Mouse (Mus musculus) heart, postnatal 0 days (tissue): Measurements from ENCODE around the gene Cyp27b1. TPM values are rescaled to one million over a fixed set of nuclear protein-coding genes. Genes with fewer than 3 reads are reported as not detected.
"Not testable (repeated sequence)": the region's sequence is repeated elsewhere in the genome, so short reads cannot be mapped to it uniquely, and the experiment has no call there.

ENCODE experiments used
- ATAC-seq: fragments of 200-750 bp; cut with Nextera tagmentation; 2 replicates; pipeline ENCODE4 v1.8.0; 2017; ENCODE audit warnings: low read depth, moderate number of reproducible peaks, moderate library complexity; ENCODE audit not compliant: insufficient read depth
- DNase-seq: peaks from one replicate; pipeline ENCODE4 v3.0.0-alpha.2; 2016; ENCODE audit warnings: low spot score
- H3K27ac ChIP-seq: fragments of 300-500 bp; sonication (generic); 2 replicates; pipeline ENCODE4 v1.5.1; 2014; ENCODE audit warnings: low read depth, mild to moderate bottlenecking
- H3K27me3 ChIP-seq: fragments of 300-500 bp; sonication (generic); 2 replicates; pipeline ENCODE4 v1.6.1; 2014; ENCODE audit warnings: low read length, mixed read lengths; ENCODE audit not compliant: control insufficient read depth, insufficient read depth
- H3K36me3 ChIP-seq: fragments of 300-500 bp; sonication (generic); replicated peaks from 2 replicates; pipeline ENCODE4 v1.6.1; 2014; ENCODE audit warnings: low read length, mixed read lengths; ENCODE audit not compliant: control insufficient read depth, insufficient read depth
- H3K4me1 ChIP-seq: fragments of 300-500 bp; sonication (generic); 2 replicates; pipeline ENCODE4 v1.6.1; 2014; ENCODE audit warnings: antibody characterized with exemption; ENCODE audit not compliant: control insufficient read depth, insufficient read depth
- H3K4me2 ChIP-seq: fragments of 300-500 bp; sonication (generic); 2 replicates; pipeline ENCODE4 v1.6.1; 2014; ENCODE audit warnings: low read depth, mild to moderate bottlenecking, low read length, moderate library complexity
- H3K4me3 ChIP-seq: fragments of 300-500 bp; sonication (generic); 2 replicates; pipeline ENCODE4 v1.5.1; 2014; ENCODE audit warnings: low read depth, low read length
- H3K9ac ChIP-seq: fragments of 300-500 bp; sonication (generic); replicated peaks from 2 replicates; pipeline ENCODE4 v1.6.1; 2014; ENCODE audit warnings: low read depth, low read length, mixed read lengths
- H3K9me3 ChIP-seq: fragments of 300-500 bp; sonication (generic); replicated peaks from 2 replicates; pipeline ENCODE4 v1.6.1; 2016; ENCODE audit warnings: low read length; ENCODE audit not compliant: control insufficient read depth
- CTCF ChIP-seq: IDR thresholded peaks from 2 replicates; pipeline ENCODE4 v1.5.1; 2016; ENCODE audit warnings: antibody characterized with exemption, control low read depth, low read depth
- EP300 ChIP-seq: IDR thresholded peaks from 2 replicates; pipeline ENCODE4 v1.6.1; 2016; ENCODE audit warnings: antibody characterized with exemption, low read depth
- WGBS: fragments of 180-500 bp; shearing (Covaris S2); extraction: QIAGEN DNeasy Blood & Tissue Kit; methylation state at CpG from one replicate; pipeline ENCODE4 v1.1.7; 2014; 5-methylcytosine and 5-hydroxymethylcytosine counted together
- polyA plus RNA-seq: library from polyadenylated mRNA; unstranded; fragments of >200 nt; fragmentation: Nextera tagmentation; extraction: Ambion mirVana; gene quantifications from 2 replicates; pipeline ENCODE4 v1.2.1, GENCODE M21; 2015
- total RNA-seq: library from RNA; depleted of rRNA; stranded (reverse); fragments of >200 nt; gene quantifications from 2 replicates; pipeline ENCODE4 v1.2.3, GENCODE M21; 2014; ENCODE audit warnings: low replicate concordance

Gene Cyp27b1
- total and polyA plus RNA-seq, 2 experiments from 2014 or later: 0.08 TPM; not detected in 1

GRCm38 (mm10) chr10:127059174-127059967 lies 11.3 kb downstream of the Cyp27b1 start:
- 1% methylated on average over 29 of the region's 92 CpGs for WGBS
- TF ChIP-seq EP300: no peak
- TF ChIP-seq CTCF: no peak
- H3K4me1 ChIP-seq: peaks cover 2% of the 10 kb centered on the region; the same call in 1 of the 2 replicates
- DNase-seq (no peak), ATAC-seq (no peak)
- no peaks in the 10 kb centered on the region for H3K36me3 ChIP-seq
- H3K4me3 ChIP-seq: peak overlapping the region; percentile 76
- H3K4me2 ChIP-seq: peak overlapping the region; percentile 100
- no peaks in the 10 kb centered on the region for H3K9me3 ChIP-seq
- peaks cover 17% of the 10 kb centered on the region for H3K27me3 ChIP-seq
- no peak overlapping the region for H3K27ac ChIP-seq
- peak overlapping the region; percentile 59 for H3K9ac ChIP-seq

GRCm38 (mm10) chr10:127059968-127060916 lies 12.2 kb downstream of the Cyp27b1 start, which contains the start of gene March9:
Gene March9, minus strand, starts transcription at chr10:127060184.
- WGBS: 2% methylated on average over 47 of the region's 72 CpGs
- H3K27me3 ChIP-seq: peaks cover 17% of the 10 kb centered on the region
- peaks cover 7% of the 10 kb centered on the region for H3K4me1 ChIP-seq
- no peak within 1 kb of the TSS for H3K27ac ChIP-seq
- peak within 1 kb of the TSS; percentile 59 for H3K9ac ChIP-seq
- no peaks in the 10 kb centered on the region for H3K9me3 ChIP-seq
- peak within 1 kb of the TSS; percentile 76 for H3K4me3 ChIP-seq
- ATAC-seq (no peak), DNase-seq (no peak)
- peaks cover 7% of the 10 kb centered on the region for H3K36me3 ChIP-seq
- H3K4me2 ChIP-seq: peak within 1 kb of the TSS; percentile 100
- TF ChIP-seq CTCF: no peak

GRCm38 (mm10) chr10:127061085-127061484 lies 13.0 kb downstream of the Cyp27b1 start:
- Histone ChIP-seq H3K27ac (no peak overlapping the region), H3K4me1 (peaks cover 7% of the 10 kb centered on the region), H3K4me3 (no peak overlapping the region), H3K4me2 (no peak overlapping the region), H3K27me3 (peaks cover 17% of the 10 kb centered on the region), H3K9me3 (no peaks in the 10 kb centered on the region), H3K9ac (no peak overlapping the region), H3K36me3 (peaks cover 15% of the 10 kb centered on the region)
- WGBS: 45% methylated on average over 5 of the region's 5 CpGs
- TF ChIP-seq EP300 (no peak), CTCF (no peak)
- DNase-seq: no peak
- ATAC-seq: no peak

- TF ChIP-seq EP300 (no peak), CTCF (no peak)
- no peak overlapping the region for H3K4me2 ChIP-seq
- H3K4me3 ChIP-seq: no peak overlapping the region
- no peaks in the 10 kb centered on the region for H3K9me3 ChIP-seq
- no peak for DNase-seq
- peaks cover 17% of the 10 kb centered on the region for H3K27me3 ChIP-seq
- peaks cover 7% of the 10 kb centered on the region for H3K4me1 ChIP-seq
- H3K9ac ChIP-seq: no peak overlapping the region
- ATAC-seq: no peak
- H3K27ac ChIP-seq: no peak overlapping the region
- H3K36me3 ChIP-seq: peaks cover 19% of the 10 kb centered on the region
- WGBS: 66% methylated on average over 2 of the region's 2 CpGs
These were observed 13.5 kb downstream of the Cyp27b1 start for GRCm38 (mm10) chr10:127061513-127061912.

GRCm38 (mm10) chr10:127062101-127062500 lies 14.1 kb downstream of the Cyp27b1 start:
- DNase-seq, ATAC-seq, H3K27ac ChIP-seq, H3K4me1 ChIP-seq, H3K9me3 ChIP-seq, H3K9ac ChIP-seq, H3K4me3 ChIP-seq, H3K4me2 ChIP-seq: not testable (repeated sequence)
- Histone ChIP-seq H3K27me3 (peaks cover 17% of the 10 kb centered on the region), H3K36me3 (peaks cover 25% of the 10 kb centered on the region)
- 82% methylated on average over 4 of the region's 4 CpGs for WGBS
